In the genomic region with DNA sequence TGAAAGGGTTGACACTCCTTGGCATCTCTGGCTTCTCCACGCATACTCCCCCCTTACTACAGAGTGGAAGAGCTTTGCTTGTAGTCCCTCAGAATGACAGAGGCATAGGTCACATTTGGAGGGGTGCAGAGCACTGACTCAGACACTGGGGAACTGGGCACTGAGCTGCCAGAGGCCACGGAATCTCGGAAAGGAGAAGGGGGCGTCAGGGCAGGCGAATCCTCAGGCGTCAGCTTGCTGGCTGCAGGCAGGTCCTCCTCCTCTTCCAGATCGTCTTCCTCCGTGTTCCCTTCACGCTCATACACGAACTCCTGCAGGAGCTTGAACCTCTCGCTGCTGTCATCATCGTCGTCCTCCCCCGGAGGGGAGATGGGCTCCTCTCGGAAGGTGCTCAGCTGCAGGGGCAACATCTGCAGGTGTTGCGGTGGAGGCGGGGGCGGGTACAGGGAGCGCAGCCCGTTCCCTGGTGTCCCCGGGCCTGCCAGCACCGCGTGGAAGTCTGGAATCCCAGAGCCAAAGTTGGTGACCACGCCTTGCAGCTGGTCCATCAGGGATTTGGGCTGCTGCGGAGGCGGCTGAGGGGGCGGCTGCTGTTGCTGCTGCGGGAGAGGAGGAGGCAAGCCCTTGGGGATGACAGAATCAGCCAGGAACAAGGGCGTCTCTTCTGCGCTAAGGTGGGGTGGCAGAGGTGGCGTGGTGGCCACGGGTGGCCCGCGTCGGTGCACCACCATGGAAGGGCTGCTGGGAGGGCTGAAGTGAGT, we compare ENCODE assay signal across 9 mouse cellular contexts. TPM values are rescaled to one million over a fixed set of nuclear protein-coding genes. Genes with fewer than 3 reads are reported as not detected.
DNase-seq lines count a peak whose midpoint lies in the region; ATAC-seq lines count a peak whose summit lies in the region.
"Had no signal": no experiment of that assay in that cellular context is flagged by ENCODE, and none has a peak within 500 bp of the region (broad histone marks: within the 10 kb centered on the region; RNA-seq: fewer than 3 reads in every experiment).

No protein-coding gene starts in this region.

- H3K9ac ChIP-seq in hindbrain, embryonic 12.5 days: peak overlapping the region; percentile 51
- no peak overlapping the region for H3K9ac ChIP-seq in liver, embryonic 12.5 days

- no peaks in the 10 kb centered on the region for H3K36me3 ChIP-seq in hindbrain, embryonic 12.5 days
- no peaks in the 10 kb centered on the region for H3K36me3 ChIP-seq in liver, embryonic 12.5 days

- 0 out of 2 replicates have a peak, but pooled peaks cover 4% of the 10 kb centered on the region for H3K27me3 ChIP-seq in hindbrain, embryonic 12.5 days
- peaks cover 13% of the 10 kb centered on the region; the same call in 1 of the 2 replicates for H3K27me3 ChIP-seq in liver, embryonic 12.5 days (replicated peaks)

- peak; percentile 76 for ATAC-seq in hindbrain, embryonic 12.5 days (ENCODE audit: low FRiP score)
- ATAC-seq in liver, embryonic 12.5 days: no peak

- H3K4me3 ChIP-seq in hindbrain, embryonic 12.5 days: peak overlapping the region; percentile 46
- peak overlapping the region; percentile 30 for H3K4me3 ChIP-seq in liver, embryonic 12.5 days

- WGBS in hindbrain, embryonic 12.5 days: 2% methylated on average over 35 of the region's 35 CpGs
- 8% methylated on average over 35 of the region's 35 CpGs for WGBS in liver, embryonic 12.5 days (ENCODE audit: insufficient replicate concordance)

- H3K4me2 ChIP-seq in hindbrain, embryonic 12.5 days (replicated peaks): peak overlapping the region; percentile 95
- H3K4me2 ChIP-seq in liver, embryonic 12.5 days: peak overlapping the region; percentile 53

- no peak overlapping the region for H3K27ac ChIP-seq in hindbrain, embryonic 12.5 days
- H3K27ac ChIP-seq in liver, embryonic 12.5 days: no peak overlapping the region

- DNase-seq in adrenal gland, adult 2 months: peak; percentile 5
- no peak for DNase-seq in adrenal gland, postnatal 4 days (ENCODE audit: low spot score in 2 of 2)
- peak; percentile 6 for DNase-seq in lung, postnatal 10 days
- no peak for DNase-seq in lung, postnatal 36 days
- peak; percentile 72 for DNase-seq in right cerebral cortex, adult 18-20 months
- no peak for DNase-seq in urinary bladder, postnatal 10 days (ENCODE audit: low spot score)

- H3K4me1 ChIP-seq in hindbrain, embryonic 12.5 days: peaks cover 10% of the 10 kb centered on the region; the same call in 1 of the 2 replicates
- H3K4me1 ChIP-seq in liver, embryonic 12.5 days: no peaks in the 10 kb centered on the region

- H3K9me3 ChIP-seq in hindbrain, embryonic 12.5 days (replicated peaks): no peaks in the 10 kb centered on the region
- H3K9me3 ChIP-seq in liver, embryonic 12.5 days (replicated peaks): no peaks in the 10 kb centered on the region

RNA-seq across cellular contexts. Expression of a gene that starts 7.9 kb away (rescaled TPM):
- total RNA-seq in adrenal gland, adult 2 months (2021): not detected
- not detected in 2 replicates for polyA plus RNA-seq in adrenal gland, adult 2 months (2012; rRNA removed)
- total RNA-seq in adrenal gland, postnatal 4 days (2021): not detected
- not detected in 2 replicates for polyA plus RNA-seq in hindbrain, embryonic 12.5 days (2016; fragmentation: Nextera tagmentation; extraction: Ambion mirVana)
- polyA plus RNA-seq in liver, embryonic 12.5 days (2016; fragmentation: Nextera tagmentation; extraction: Ambion mirVana): not detected in 2 replicates
- total RNA-seq: gastrocnemius, postnatal 4 days had no signal

Comparison
In these comparisons a context has a peak if more than half of its experiments do, and no peak if none do; other contexts are left out.
1. DNase-seq: peak in adrenal gland, adult 2 months (single experiment), lung, postnatal 10 days (single experiment) and right cerebral cortex, adult 18-20 months (single experiment); none in adrenal gland, postnatal 4 days (0 of 2), lung, postnatal 36 days (single experiment) and urinary bladder, postnatal 10 days (single experiment).